Mouse (Mus musculus): Measurements from ENCODE around the gene Ciita.

DNA sequence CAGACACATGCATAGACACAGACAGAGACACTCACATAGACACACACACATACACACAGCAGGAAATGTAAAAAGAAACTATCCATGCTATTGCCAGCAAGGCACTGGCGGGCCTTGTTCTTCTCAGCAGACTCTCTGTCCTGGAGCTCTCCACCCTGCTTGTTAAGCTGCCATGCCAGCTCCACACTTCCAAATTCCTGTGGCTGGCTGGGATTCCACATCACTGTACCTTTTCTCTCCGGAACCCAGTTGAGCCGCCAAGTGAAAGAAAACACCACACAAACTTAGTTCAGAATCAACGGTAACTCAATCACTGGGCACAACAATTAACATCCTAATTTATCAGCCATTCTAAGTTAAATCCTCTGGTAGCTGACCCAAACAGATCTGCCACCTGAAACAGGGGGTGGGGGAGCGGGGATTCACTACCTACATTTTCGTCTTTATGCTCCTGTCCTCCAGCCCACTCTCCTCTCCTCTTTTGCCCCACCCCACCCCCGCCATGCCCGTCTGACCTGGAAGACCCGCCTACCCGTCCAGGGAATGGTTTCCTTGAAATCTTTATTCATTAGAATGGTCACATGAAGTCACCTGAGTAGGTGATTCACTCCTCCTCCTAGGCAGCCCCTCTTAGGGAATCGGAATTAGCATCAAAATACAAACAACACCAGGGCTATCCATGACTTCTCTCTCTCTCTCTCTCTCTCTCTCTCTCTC is 12.3 kb upstream of the Ciita start:
- no peak for TF ChIP-seq CHD2 (IDR thresholded peaks at IDR 0.05; ENCODE audit: low read depth, low read length)
- no peak for TF ChIP-seq HCFC1 (IDR thresholded peaks at IDR 0.05; ENCODE audit: borderline replicate concordance, insufficient read depth, low read length)
